In genomic region chr17:66664796-66665195, GRCm38 (mm10) we compare ENCODE assay signal across 22 mouse cellular contexts.
DNase-seq lines count a peak whose midpoint lies in the region; ATAC-seq lines count a peak whose summit lies in the region.
"Had no signal": no experiment of that assay in that cellular context is flagged by ENCODE, and none has a peak within 500 bp of the region (broad histone marks: within the 10 kb centered on the region; RNA-seq: fewer than 3 reads in every experiment).

No protein-coding gene starts in this region.

- no peak for DNase-seq in embryonic facial prominence, embryonic 14.5 days (ENCODE audit: low spot score)
- DNase-seq in embryonic facial prominence, embryonic 10.5 days (ENCODE audit: low spot score), result no peak
- DNase-seq in heart, adult 11 months, result peak; percentile 66
- DNase-seq in heart, postnatal 14 days, result no peak
- DNase-seq in heart, embryonic 10.5 days (ENCODE audit: low spot score), result peak; percentile 64
- DNase-seq in heart, postnatal 4 days, result no peak
- no peak for DNase-seq in limb, embryonic 10.5 days (ENCODE audit: low spot score)
- DNase-seq in midbrain, embryonic 11.5 days (ENCODE audit: low spot score, missing footprints), result no peak
- DNase-seq: adrenal gland, adult 2 months; adrenal gland, adult 8-10 months; adrenal gland, postnatal 10 days; adrenal gland, postnatal 14 days; adrenal gland, postnatal 25 days; adrenal gland, postnatal 36 days; B cell, adult 2 months; cerebellum, adult 11 months; cerebellum, adult 11-12 months had no signal

- H3K4me3 ChIP-seq in embryonic facial prominence, embryonic 14.5 days (ENCODE audit: low read depth, low read length), result no peak overlapping the region
- no peak overlapping the region for H3K4me3 ChIP-seq in embryonic facial prominence, embryonic 10.5 days
- H3K4me3 ChIP-seq in heart, embryonic 10.5 days, result no peak overlapping the region
- no peak overlapping the region for H3K4me3 ChIP-seq in limb, embryonic 10.5 days
- H3K4me3 ChIP-seq in midbrain, embryonic 11.5 days (ENCODE audit: low read depth, low read length), result no peak overlapping the region

- H3K9ac ChIP-seq in embryonic facial prominence, embryonic 14.5 days (ENCODE audit: low read depth, low read length), result no peak overlapping the region
- H3K9ac ChIP-seq in midbrain, embryonic 11.5 days (ENCODE audit: low read length), result no peak overlapping the region

- H3K9me3 ChIP-seq in embryonic facial prominence, embryonic 14.5 days (ENCODE audit: control insufficient read depth, low read length), result no peaks in the 10 kb centered on the region
- no peaks in the 10 kb centered on the region for H3K9me3 ChIP-seq in embryonic facial prominence, embryonic 10.5 days
- no peaks in the 10 kb centered on the region for H3K9me3 ChIP-seq in heart, embryonic 10.5 days
- H3K9me3 ChIP-seq in limb, embryonic 10.5 days (replicated peaks), result no peaks in the 10 kb centered on the region
- no peaks in the 10 kb centered on the region for H3K9me3 ChIP-seq in midbrain, embryonic 11.5 days (ENCODE audit: control insufficient read depth, low read length)

- ATAC-seq in embryonic facial prominence, embryonic 14.5 days (ENCODE audit: low read depth), result peak; percentile 53; the same call in 1 of the 2 replicates
- ATAC-seq in midbrain, embryonic 11.5 days (ENCODE audit: low FRiP score), result no peak
- ATAC-seq: activated CD4-positive, CD25-positive, alpha-beta regulatory T cell, adult 4 months; CD4-positive, CD25-positive, alpha-beta regulatory T cell, adult 4 months; Patski had no signal

- no peak overlapping the region for H3K4me2 ChIP-seq in embryonic facial prominence, embryonic 14.5 days (ENCODE audit: low read depth, low read length)
- H3K4me2 ChIP-seq in midbrain, embryonic 11.5 days, result no peak overlapping the region

- H3K27me3 ChIP-seq in embryonic facial prominence, embryonic 14.5 days (replicated peaks; ENCODE audit: control insufficient read depth, insufficient read depth, low read length), result no peaks in the 10 kb centered on the region
- no peaks in the 10 kb centered on the region for H3K27me3 ChIP-seq in embryonic facial prominence, embryonic 10.5 days (replicated peaks; ENCODE audit: low read depth, poor library complexity, severe bottlenecking)
- no peaks in the 10 kb centered on the region for H3K27me3 ChIP-seq in heart, embryonic 10.5 days (ENCODE audit: insufficient read depth, poor library complexity, severe bottlenecking)
- no peaks in the 10 kb centered on the region for H3K27me3 ChIP-seq in limb, embryonic 10.5 days (ENCODE audit: low read depth, poor library complexity, severe bottlenecking)
- no peaks in the 10 kb centered on the region for H3K27me3 ChIP-seq in midbrain, embryonic 11.5 days (ENCODE audit: control insufficient read depth, insufficient read depth, low read length)
- H3K27me3 ChIP-seq: CH12.LX, Patski had no signal

- H3K27ac ChIP-seq in embryonic facial prominence, embryonic 14.5 days (replicated peaks; ENCODE audit: low read depth, low read length), result no peak overlapping the region
- H3K27ac ChIP-seq in embryonic facial prominence, embryonic 10.5 days (replicated peaks), result no peak overlapping the region
- H3K27ac ChIP-seq in heart, embryonic 10.5 days, result no peak overlapping the region
- H3K27ac ChIP-seq in limb, embryonic 10.5 days, result peak overlapping the region; percentile 42; the same call in 1 of the 2 replicates
- no peak overlapping the region for H3K27ac ChIP-seq in midbrain, embryonic 11.5 days (ENCODE audit: low read depth, low read length)

- no peaks in the 10 kb centered on the region for H3K4me1 ChIP-seq in embryonic facial prominence, embryonic 14.5 days (ENCODE audit: control insufficient read depth, insufficient read depth, low read length)
- peaks cover 4% of the 10 kb centered on the region; the same call in 1 of the 2 replicates for H3K4me1 ChIP-seq in embryonic facial prominence, embryonic 10.5 days
- no peaks in the 10 kb centered on the region for H3K4me1 ChIP-seq in heart, embryonic 10.5 days
- H3K4me1 ChIP-seq in limb, embryonic 10.5 days, result peaks cover 8% of the 10 kb centered on the region; the same call in 1 of the 2 replicates
- H3K4me1 ChIP-seq in midbrain, embryonic 11.5 days (ENCODE audit: control insufficient read depth, insufficient read depth, low read length), result no peaks in the 10 kb centered on the region

- intact Hi-C loops in heart, postnatal 14 days (cut with DNase I), result no loop called here

- H3K36me3 ChIP-seq in embryonic facial prominence, embryonic 14.5 days (ENCODE audit: control insufficient read depth, insufficient read depth, low read length), result no peaks in the 10 kb centered on the region
- H3K36me3 ChIP-seq in embryonic facial prominence, embryonic 10.5 days (replicated peaks), result no peaks in the 10 kb centered on the region; the same call in 1 of the 2 replicates
- H3K36me3 ChIP-seq in heart, embryonic 10.5 days, result no peaks in the 10 kb centered on the region
- no peaks in the 10 kb centered on the region for H3K36me3 ChIP-seq in limb, embryonic 10.5 days
- no peaks in the 10 kb centered on the region for H3K36me3 ChIP-seq in midbrain, embryonic 11.5 days (ENCODE audit: control insufficient read depth, insufficient read depth, low read length)
- H3K36me3 ChIP-seq: G1E had no signal

- WGBS in embryonic facial prominence, embryonic 14.5 days, result 63% methylated on average over 10 of the region's 10 CpGs
- 59% methylated on average over 10 of the region's 10 CpGs for whole genome bisulfite sequencing in embryonic facial prominence, embryonic 10.5 days
- WGBS in heart, embryonic 10.5 days, result 55% methylated on average over 10 of the region's 10 CpGs
- WGBS in limb, embryonic 10.5 days, result 67% methylated on average over 10 of the region's 10 CpGs
- 52% methylated on average over 10 of the region's 10 CpGs for WGBS in midbrain, embryonic 11.5 days

Comparison
In these comparisons a context has a peak if more than half of its experiments do, and no peak if none do; other contexts are left out.
1. DNase-seq: peak in heart, adult 11 months (single experiment) and heart, embryonic 10.5 days (single experiment); none in embryonic facial prominence, embryonic 14.5 days (single experiment), embryonic facial prominence, embryonic 10.5 days (single experiment), heart, postnatal 14 days (0 of 2), heart, postnatal 4 days (single experiment), limb, embryonic 10.5 days (single experiment) and midbrain, embryonic 11.5 days (single experiment).